In the genomic region with DNA sequence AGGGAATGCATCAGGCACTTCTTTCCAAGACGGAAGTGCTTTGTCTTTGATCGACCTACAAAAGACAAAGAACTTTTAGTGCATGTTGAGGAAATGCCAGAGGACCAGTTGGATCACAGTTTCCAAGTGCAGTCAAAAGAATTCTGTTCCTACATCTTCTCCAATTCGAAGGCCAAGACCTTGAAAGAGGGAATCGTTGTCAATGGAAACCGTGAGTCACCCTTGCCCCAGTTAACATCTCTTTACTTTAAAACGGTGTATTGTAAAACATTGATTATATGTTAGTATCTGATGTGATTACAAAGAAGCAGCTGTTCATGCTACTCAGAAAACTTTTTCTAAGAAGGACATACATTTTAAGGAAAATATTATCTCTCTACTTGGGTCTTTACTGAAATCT, we compare ENCODE assay signal across 37 mouse cellular contexts. TPM values are rescaled to one million over a fixed set of nuclear protein-coding genes. Genes with fewer than 3 reads are reported as not detected.
"Had no signal": no experiment of that assay in that cellular context is flagged by ENCODE, and none has a peak within 500 bp of the region (broad histone marks: within the 10 kb centered on the region; RNA-seq: fewer than 3 reads in every experiment).

No protein-coding gene starts in this region.

- DNase-seq: gastrocnemius, postnatal 10 days; gastrocnemius, postnatal 25 days; heart, adult 18-20 months; heart, postnatal 10 days; heart, postnatal 4 days; kidney, adult 2 months; kidney, adult 9 months; kidney, postnatal 14 days; kidney, postnatal 36 days; layer of hippocampus, adult 9-11 months; layer of hippocampus, postnatal 36 days; left cerebral cortex, postnatal 4 days; liver, embryonic 13.5 days; liver, postnatal 0 days had no signal

- ATAC-seq: hindbrain, embryonic 16.5 days; inflammation-experienced regulatory T-cells, adult 6 months; intestine, embryonic 15.5 days; intestine, postnatal 0 days; liver, postnatal 0 days had no signal

- H3K9me3 ChIP-seq: heart, embryonic 10.5 days; heart, embryonic 12.5 days; hindbrain, embryonic 10.5 days; hindbrain, embryonic 12.5 days; intestine, embryonic 15.5 days; kidney, embryonic 15.5 days; limb, embryonic 13.5 days; limb, embryonic 15.5 days; liver, embryonic 13.5 days; liver, embryonic 15.5 days had no signal

- H3K4me3 ChIP-seq: heart, embryonic 10.5 days; heart, embryonic 12.5 days; hindbrain, embryonic 10.5 days; hindbrain, embryonic 12.5 days; intestine, embryonic 15.5 days; kidney, embryonic 15.5 days; limb, embryonic 13.5 days; limb, embryonic 15.5 days; liver, embryonic 13.5 days; liver, embryonic 15.5 days had no signal

- H3K36me3 ChIP-seq: heart, embryonic 10.5 days; heart, embryonic 12.5 days; hindbrain, embryonic 10.5 days; hindbrain, embryonic 12.5 days; intestine, embryonic 15.5 days; kidney, embryonic 15.5 days; limb, embryonic 13.5 days; limb, embryonic 15.5 days; liver, embryonic 13.5 days; liver, embryonic 15.5 days had no signal

- H3K9ac ChIP-seq: heart, embryonic 12.5 days; hindbrain, embryonic 12.5 days; hindbrain, embryonic 14.5 days; intestine, embryonic 15.5 days; kidney, embryonic 15.5 days; limb, embryonic 13.5 days; limb, embryonic 15.5 days; liver, embryonic 13.5 days; liver, embryonic 15.5 days; liver, postnatal 0 days had no signal

- H3K4me1 ChIP-seq: heart, embryonic 10.5 days; heart, embryonic 12.5 days; hindbrain, embryonic 10.5 days; hindbrain, embryonic 12.5 days; intestine, embryonic 15.5 days; kidney, embryonic 15.5 days; limb, embryonic 13.5 days; limb, embryonic 15.5 days; liver, embryonic 13.5 days; liver, embryonic 15.5 days had no signal

- H3K4me2 ChIP-seq: heart, embryonic 12.5 days; hindbrain, embryonic 12.5 days; hindbrain, embryonic 14.5 days; intestine, embryonic 15.5 days; kidney, embryonic 15.5 days; limb, embryonic 13.5 days; limb, embryonic 15.5 days; liver, embryonic 13.5 days; liver, embryonic 15.5 days had no signal

- H3K27ac ChIP-seq: heart, embryonic 10.5 days; hindbrain, embryonic 10.5 days; hindbrain, embryonic 12.5 days; hindbrain, embryonic 14.5 days; intestine, embryonic 15.5 days; kidney, embryonic 15.5 days; kidney, postnatal 0 days; limb, embryonic 13.5 days; limb, embryonic 15.5 days; liver, embryonic 13.5 days; liver, embryonic 15.5 days had no signal

- H3K27me3 ChIP-seq: heart, embryonic 12.5 days; hindbrain, embryonic 12.5 days; intestine, embryonic 15.5 days; kidney, embryonic 15.5 days; limb, embryonic 13.5 days; limb, embryonic 15.5 days; liver, embryonic 13.5 days; liver, embryonic 15.5 days had no signal

RNA-seq across cellular contexts. Expression of a gene that starts 47.6 kb away (rescaled TPM):
- polyA plus RNA-seq: heart, embryonic 10.5 days; limb, embryonic 11.5 days; limb, embryonic 15.5 days had no signal

RNA-seq across cellular contexts. Expression of a gene that starts 53.3 kb away (rescaled TPM):
- total RNA-seq: gastrocnemius, postnatal 10 days; granulocyte monocyte progenitor cell, adult 5-6 weeks; layer of hippocampus, adult 18-20 months; layer of hippocampus, postnatal 14 days; layer of hippocampus, postnatal 36 days; left cerebral cortex, adult 18-20 months; left cerebral cortex, adult 8-10 months; left cerebral cortex, postnatal 10 days; left cerebral cortex, postnatal 25 days; left cerebral cortex, postnatal 4 days had no signal
- polyA plus RNA-seq: heart, embryonic 10.5 days; heart, embryonic 12.5 days; heart, embryonic 16.5 days; hindbrain, embryonic 10.5 days; hindbrain, embryonic 12.5 days; hindbrain, embryonic 14.5 days; limb, embryonic 11.5 days; limb, embryonic 13.5 days; limb, embryonic 15.5 days; liver, embryonic 13.5 days had no signal
